Mouse (Mus musculus): ENCODE measurements around the gene Dnajc4. TPM values are rescaled to one million over a fixed set of nuclear protein-coding genes. Genes with fewer than 3 reads are reported as not detected.

The Dnajc4 gene
- polyA plus RNA-seq, 1 experiment, result 15.8 TPM

- Histone ChIP-seq H3K4me3 (ENCODE audit: low read depth, low read length) (peak within 1 kb of the TSS; percentile 96), H3K4me1 (ENCODE audit: control insufficient read depth, insufficient read depth, low read length) (peaks cover 9% of the 10 kb centered on the region), H3K9me3 (replicated peaks; ENCODE audit: control insufficient read depth, insufficient read depth, low read length, poor library complexity, severe bottlenecking) (no peaks in the 10 kb centered on the region), H3K36me3 (ENCODE audit: control insufficient read depth, insufficient read depth, low read length, poor library complexity, severe bottlenecking) (peaks cover 14% of the 10 kb centered on the region), H3K27me3 (ENCODE audit: control insufficient read depth, insufficient read depth, low read length, poor library complexity, severe bottlenecking) (no peaks in the 10 kb centered on the region), H3K9ac (ENCODE audit: low read depth, poor library complexity, severe bottlenecking) (peak within 1 kb of the TSS; percentile 41), H3K27ac (ENCODE audit: insufficient read depth, low read length) (peak within 1 kb of the TSS; percentile 64)
- TF ChIP-seq EP300 (IDR thresholded peaks at IDR 0.05; ENCODE audit: insufficient read depth, low read depth, low read length) (0 out of 2 replicates have a peak, but pooled peaks have one; percentile 41), POLR2A (IDR thresholded peaks at IDR 0.05; ENCODE audit: insufficient read depth, low read length) (peak; percentile 31), CTCF (IDR thresholded peaks at IDR 0.05; ENCODE audit: low read depth, low read length) (no peak)
These were observed 17.9 kb downstream of the Dnajc4 start, which contains the start of gene Ppp1r14b for GRCm38 (mm10) chr19:6974211-6975205. Gene Ppp1r14b (plus strand): TSS chr19:6974968.

GRCm38 (mm10) chr19:6973581-6974190 is 18.7 kb downstream of the Dnajc4 start:
- Histone ChIP-seq H3K27me3 (ENCODE audit: control insufficient read depth, insufficient read depth, low read length, poor library complexity, severe bottlenecking) (no peaks in the 10 kb centered on the region), H3K27ac (ENCODE audit: insufficient read depth, low read length) (peak overlapping the region; percentile 53), H3K9ac (ENCODE audit: low read depth, poor library complexity, severe bottlenecking) (peak overlapping the region; percentile 41), H3K4me3 (ENCODE audit: low read depth, low read length) (peak overlapping the region; percentile 54), H3K9me3 (replicated peaks; ENCODE audit: control insufficient read depth, insufficient read depth, low read length, poor library complexity, severe bottlenecking) (no peaks in the 10 kb centered on the region), H3K4me1 (ENCODE audit: control insufficient read depth, insufficient read depth, low read length) (peaks cover 9% of the 10 kb centered on the region), H3K36me3 (ENCODE audit: control insufficient read depth, insufficient read depth, low read length, poor library complexity, severe bottlenecking) (peaks cover 14% of the 10 kb centered on the region)
- TF ChIP-seq POLR2A (IDR thresholded peaks at IDR 0.05; ENCODE audit: insufficient read depth, low read length) (no peak), CTCF (IDR thresholded peaks at IDR 0.05; ENCODE audit: low read depth, low read length) (no peak), EP300 (IDR thresholded peaks at IDR 0.05; ENCODE audit: insufficient read depth, low read depth, low read length) (no peak)

GRCm38 (mm10) chr19:6972247-6972917 is 20.0 kb downstream of the Dnajc4 start:
- no peak overlapping the region for H3K9ac ChIP-seq (ENCODE audit: low read depth, poor library complexity, severe bottlenecking)
- H3K4me1 ChIP-seq (ENCODE audit: control insufficient read depth, insufficient read depth, low read length), result peaks cover 12% of the 10 kb centered on the region

GRCm38 (mm10) chr19:6971644-6972043 is 20.7 kb downstream of the Dnajc4 start:
- Histone ChIP-seq H3K9ac (ENCODE audit: low read depth, poor library complexity, severe bottlenecking) (no peak overlapping the region), H3K9me3 (replicated peaks; ENCODE audit: control insufficient read depth, insufficient read depth, low read length, poor library complexity, severe bottlenecking) (no peaks in the 10 kb centered on the region), H3K36me3 (ENCODE audit: control insufficient read depth, insufficient read depth, low read length, poor library complexity, severe bottlenecking) (no peaks in the 10 kb centered on the region; the same call in 1 of the 2 replicates), H3K4me3 (ENCODE audit: low read depth, low read length) (no peak overlapping the region), H3K4me1 (ENCODE audit: control insufficient read depth, insufficient read depth, low read length) (peaks cover 12% of the 10 kb centered on the region), H3K27ac (ENCODE audit: insufficient read depth, low read length) (peak overlapping the region; percentile 42), H3K27me3 (ENCODE audit: control insufficient read depth, insufficient read depth, low read length, poor library complexity, severe bottlenecking) (no peaks in the 10 kb centered on the region)
- TF ChIP-seq EP300 (IDR thresholded peaks at IDR 0.05; ENCODE audit: insufficient read depth, low read depth, low read length) (no peak), POLR2A (IDR thresholded peaks at IDR 0.05; ENCODE audit: insufficient read depth, low read length) (no peak), CTCF (IDR thresholded peaks at IDR 0.05; ENCODE audit: low read depth, low read length) (no peak)

More at GRCm38 (mm10) chr19:6972247-6972917, 20.0 kb downstream of the Dnajc4 start:
- Histone ChIP-seq H3K4me3 (ENCODE audit: low read depth, low read length) (no peak overlapping the region), H3K9me3 (replicated peaks; ENCODE audit: control insufficient read depth, insufficient read depth, low read length, poor library complexity, severe bottlenecking) (no peaks in the 10 kb centered on the region), H3K27me3 (ENCODE audit: control insufficient read depth, insufficient read depth, low read length, poor library complexity, severe bottlenecking) (no peaks in the 10 kb centered on the region), H3K27ac (ENCODE audit: insufficient read depth, low read length) (peak overlapping the region; percentile 42; the same call in 1 of the 2 replicates), H3K36me3 (ENCODE audit: control insufficient read depth, insufficient read depth, low read length, poor library complexity, severe bottlenecking) (peaks cover 3% of the 10 kb centered on the region)
- TF ChIP-seq EP300 (IDR thresholded peaks at IDR 0.05; ENCODE audit: insufficient read depth, low read depth, low read length) (no peak), CTCF (IDR thresholded peaks at IDR 0.05; ENCODE audit: low read depth, low read length) (no peak)

- TF ChIP-seq EP300 (IDR thresholded peaks at IDR 0.05; ENCODE audit: insufficient read depth, low read depth, low read length) (no peak), CTCF (IDR thresholded peaks at IDR 0.05; ENCODE audit: low read depth, low read length) (no peak)
- H3K27me3 ChIP-seq (ENCODE audit: control insufficient read depth, insufficient read depth, low read length, poor library complexity, severe bottlenecking), result no peaks in the 10 kb centered on the region
- H3K9ac ChIP-seq (ENCODE audit: low read depth, poor library complexity, severe bottlenecking), result peak overlapping the region; percentile 66
- peaks cover 6% of the 10 kb centered on the region for H3K36me3 ChIP-seq (ENCODE audit: control insufficient read depth, insufficient read depth, low read length, poor library complexity, severe bottlenecking)
- H3K4me1 ChIP-seq (ENCODE audit: control insufficient read depth, insufficient read depth, low read length), result peaks cover 12% of the 10 kb centered on the region
- H3K4me3 ChIP-seq (ENCODE audit: low read depth, low read length), result 0 out of 2 replicates have a peak overlapping the region, but pooled peaks have one; percentile 49
- peak overlapping the region; percentile 44 for H3K27ac ChIP-seq (ENCODE audit: insufficient read depth, low read length)
- no peaks in the 10 kb centered on the region for H3K9me3 ChIP-seq (replicated peaks; ENCODE audit: control insufficient read depth, insufficient read depth, low read length, poor library complexity, severe bottlenecking)
These were observed 21.8 kb downstream of the Dnajc4 start for GRCm38 (mm10) chr19:6970460-6971085.
